Mouse (Mus musculus): ENCODE measurements at regions not wholly inside any gene's neighbourhood (a gene's known extent, or its start where the extent isn't known, plus 50 kb on each side); places are given as distances from the start of the nearest gene placed in this dataset.

DNA sequence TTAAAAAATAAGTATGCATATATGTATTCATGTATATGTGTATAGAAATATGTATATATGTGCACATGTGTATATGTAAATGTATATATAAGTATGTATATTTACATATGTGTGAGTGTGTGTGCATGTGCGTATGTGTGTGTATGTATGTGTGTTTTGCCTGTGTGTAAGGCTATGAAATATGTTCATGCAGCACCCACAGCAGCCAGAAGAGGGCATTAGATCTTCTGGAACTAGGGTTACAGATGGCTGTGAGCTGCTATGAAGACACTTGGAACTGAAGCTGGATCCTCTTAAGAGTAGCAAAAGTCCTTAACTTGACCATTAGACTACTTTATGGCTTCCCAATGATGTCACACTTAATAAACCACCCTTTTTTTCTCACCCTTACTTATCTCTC, 166.2 kb upstream of the Nampt start:
- DNase-seq: no peak

- no peak for DNase-seq
These were observed 163.2 kb upstream of the Nampt start for GRCm38 (mm10) chr12:32656194-32656593.

- no peak for DNase-seq
These were observed 157.4 kb upstream of the Nampt start for GRCm38 (mm10) chr12:32661782-32662413.

GRCm38 (mm10) chr12:32666040-32666439, 153.3 kb upstream of the Nampt start:
- DNase-seq: peak; percentile 29

- DNase-seq: no peak
These were observed 141.4 kb upstream of the Nampt start for GRCm38 (mm10) chr12:32677908-32678307.

- DNase-seq: no peak
These were observed 140.6 kb upstream of the Nampt start for GRCm38 (mm10) chr12:32678756-32679155.

- no peak for DNase-seq
These were observed 137.4 kb upstream of the Nampt start for GRCm38 (mm10) chr12:32681910-32682309.

GRCm38 (mm10) chr12:32683375-32683774, 136.0 kb upstream of the Nampt start:
- DNase-seq: no peak

GRCm38 (mm10) chr12:32685788-32686385, 133.5 kb upstream of the Nampt start:
- DNase-seq: no peak

DNA sequence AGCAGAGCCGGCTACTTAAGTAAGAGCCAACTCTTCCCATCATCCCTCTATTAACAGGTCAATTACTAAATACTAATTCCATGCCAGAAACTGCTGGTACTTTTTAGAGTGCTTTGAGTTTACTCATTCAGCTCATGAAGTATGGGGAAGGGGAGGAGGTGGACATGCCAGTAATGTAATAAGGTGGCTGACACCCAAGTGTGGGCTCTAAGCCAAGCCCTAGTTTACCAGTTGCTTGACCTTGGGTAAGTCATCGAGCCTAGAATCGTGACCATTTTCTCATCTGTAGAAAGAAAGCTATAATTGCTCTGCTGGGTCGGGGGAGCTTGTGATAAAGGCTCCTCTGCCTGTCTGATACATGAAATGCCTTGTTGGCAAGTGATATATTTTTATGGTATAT, 130.0 kb upstream of the Nampt start:
- peak; percentile 12 for DNase-seq

DNA sequence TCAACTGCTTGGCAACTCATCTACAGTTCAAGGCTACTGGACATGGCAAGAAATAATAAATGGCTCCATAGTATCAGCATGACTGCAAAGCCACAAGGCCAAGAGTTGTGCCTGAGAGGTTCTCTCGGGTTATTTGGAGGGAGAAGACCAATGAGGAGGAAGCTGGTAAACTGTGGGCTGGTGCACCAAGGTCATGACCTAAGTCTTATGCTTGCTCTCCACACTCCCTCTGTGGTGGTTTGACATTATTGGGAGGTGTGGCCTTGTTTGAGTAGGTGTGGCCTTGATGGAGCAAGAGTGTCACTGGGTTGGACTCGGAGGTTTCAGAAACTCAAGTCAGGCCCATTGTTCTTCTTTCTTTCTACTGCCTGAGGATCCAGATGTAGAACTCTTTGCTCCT, 129.2 kb upstream of the Nampt start:
- no peak for DNase-seq

- DNase-seq: peak; percentile 57
These were observed 127.1 kb upstream of the Nampt start for GRCm38 (mm10) chr12:32692081-32692819.

DNA sequence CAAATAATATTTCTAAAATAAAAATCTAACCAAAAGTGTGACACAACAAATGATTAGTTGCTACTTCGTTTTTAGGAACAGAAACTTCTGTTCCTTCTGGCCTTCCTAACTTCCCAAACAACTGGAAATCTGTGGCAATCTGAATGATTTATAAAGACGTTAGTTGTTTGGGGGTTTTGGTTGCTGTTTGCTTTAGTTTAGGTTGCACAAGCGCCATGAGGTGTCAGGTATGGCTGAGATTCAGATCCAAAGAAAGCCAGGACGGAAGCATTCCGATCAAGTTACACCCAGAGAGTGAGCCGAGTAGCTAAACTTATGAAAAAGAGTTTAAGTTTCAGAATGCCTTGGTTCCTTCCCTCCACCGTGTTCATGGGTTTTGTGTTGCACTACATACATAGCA, 126.4 kb upstream of the Nampt start:
- DNase-seq: peak; percentile 38

- DNase-seq: no peak
These were observed 125.7 kb upstream of the Nampt start for GRCm38 (mm10) chr12:32693678-32694077.

GRCm38 (mm10) chr12:32696832-32697231, 122.5 kb upstream of the Nampt start:
- no peak for DNase-seq

- DNase-seq: no peak
These were observed 110.2 kb upstream of the Nampt start for GRCm38 (mm10) chr12:32709188-32709587.

DNA sequence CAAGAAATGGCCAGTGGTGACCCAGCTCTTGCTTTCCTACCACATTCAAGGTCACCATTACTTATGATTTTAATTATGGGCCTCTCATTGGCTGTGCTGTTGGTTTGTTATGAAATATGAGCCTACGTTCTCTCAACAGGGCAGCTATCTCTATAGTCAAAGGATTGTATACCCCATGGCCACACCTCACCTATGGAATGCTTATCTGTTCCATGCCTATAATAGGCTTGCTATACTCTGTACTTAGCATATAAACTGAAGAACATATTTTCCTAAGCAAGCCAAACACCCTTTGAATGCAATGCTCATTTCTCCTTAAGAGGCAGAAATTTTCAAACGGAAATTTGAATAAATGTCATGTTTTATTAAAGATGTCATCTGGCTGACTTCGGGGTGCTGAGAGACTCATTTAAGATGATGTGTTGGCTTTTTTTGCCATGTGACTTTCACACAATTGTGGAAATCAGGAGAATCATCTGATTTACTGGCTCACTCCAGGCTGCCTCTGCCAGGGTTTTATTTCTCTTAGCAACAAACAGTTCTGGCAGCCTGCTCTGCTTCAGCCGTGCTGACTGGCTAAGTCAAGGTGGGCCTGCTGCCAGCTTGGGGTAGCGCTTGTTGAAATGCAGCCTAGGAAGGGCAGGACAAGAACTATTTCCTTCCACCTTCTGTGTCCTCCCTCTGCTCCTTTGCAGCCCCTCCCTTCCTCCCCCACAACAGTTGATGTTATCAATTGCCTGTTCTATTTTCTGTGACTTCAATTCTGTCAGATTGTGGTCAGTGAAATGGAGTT, 102.0 kb upstream of the Nampt start:
- peak; percentile 88 for DNase-seq

DNA sequence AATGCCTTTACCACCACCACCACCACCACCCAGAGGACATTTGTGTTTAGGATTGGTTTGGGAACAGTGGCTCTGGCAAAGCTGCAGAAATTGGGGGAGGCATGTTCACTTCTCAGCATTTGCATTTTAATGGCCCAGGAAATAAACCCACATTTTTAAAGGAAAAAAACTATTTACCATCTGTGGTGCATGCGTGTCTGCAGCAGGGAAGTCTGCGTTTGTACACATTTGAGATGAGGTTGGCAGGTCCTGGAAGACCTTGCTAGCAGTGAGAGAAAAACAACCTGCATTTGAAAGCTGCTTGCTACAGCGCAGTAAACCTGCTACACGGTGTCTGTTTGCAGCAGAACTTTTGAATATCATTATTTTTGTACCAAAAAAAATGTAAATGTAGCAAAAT, 100.1 kb upstream of the Nampt start:
- DNase-seq: no peak

- peak; percentile 38 for DNase-seq
These were observed 94.7 kb upstream of the Nampt start for GRCm38 (mm10) chr12:32724451-32725188.

GRCm38 (mm10) chr12:32727539-32727938, 91.8 kb upstream of the Nampt start:
- DNase-seq: no peak

GRCm38 (mm10) chr12:32728425-32728824, 90.9 kb upstream of the Nampt start:
- DNase-seq: no peak

DNA sequence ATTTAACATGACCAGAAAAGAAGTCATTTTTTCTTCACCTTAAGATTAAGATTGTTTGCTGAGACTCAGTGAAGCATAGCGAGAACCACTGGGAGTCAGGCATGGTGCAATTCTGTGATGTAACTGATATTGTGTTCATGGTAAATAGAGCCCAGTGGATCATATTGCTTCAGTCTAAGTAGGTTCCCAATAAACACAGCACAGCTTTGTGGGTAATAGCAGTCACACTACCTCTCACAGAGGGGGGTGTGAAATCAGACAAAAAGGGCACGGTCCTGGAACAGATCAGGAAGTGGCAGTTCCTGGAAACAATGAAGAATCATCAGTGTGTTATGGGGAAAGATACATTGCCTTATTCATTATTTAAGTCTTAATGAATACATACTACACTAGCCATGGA, 84.1 kb upstream of the Nampt start:
- no peak for DNase-seq

- no peak for DNase-seq
These were observed 77.9 kb upstream of the Nampt start for GRCm38 (mm10) chr12:32741465-32741864.

All from lung, postnatal 14 days (tissue).